Mouse (Mus musculus): ENCODE results near the gene Zfp709. TPM values are rescaled to one million over a fixed set of nuclear protein-coding genes. Genes with fewer than 3 reads are reported as not detected.
"Not testable (repeated sequence)": the region's sequence is repeated elsewhere in the genome, so short reads cannot be mapped to it uniquely, and the experiment has no call there.

The Zfp709 gene
- total RNA-seq, 2 experiments from 2014 or later = 11.6 to 14.6 TPM

- peak; percentile 78 to 89 for DNase-seq (ENCODE audit: low spot score in 2 of 2)
Observed at GRCm38 (mm10) chr8:71922567-71923401, 41.0 kb downstream of the Zfp709 start.

GRCm38 (mm10) chr8:71925791-71926190, 44.0 kb downstream of the Zfp709 start:
- no peak for DNase-seq (ENCODE audit: low spot score in 2 of 2)

- DNase-seq (ENCODE audit: low spot score in 2 of 2) = no peak
Observed at GRCm38 (mm10) chr8:71926551-71926950, 44.7 kb downstream of the Zfp709 start.

- no peak for DNase-seq (ENCODE audit: low spot score in 2 of 2)
Observed at GRCm38 (mm10) chr8:71927779-71928178, 46.0 kb downstream of the Zfp709 start.

- DNase-seq (ENCODE audit: low spot score in 2 of 2) = not testable (repeated sequence)
Observed at GRCm38 (mm10) chr8:71938037-71938436, 56.2 kb downstream of the Zfp709 start.

- DNase-seq (ENCODE audit: low spot score in 2 of 2) = no peak
Observed at GRCm38 (mm10) chr8:71940293-71941208, 58.7 kb downstream of the Zfp709 start.

GRCm38 (mm10) chr8:71941776-71942175, 60.0 kb downstream of the Zfp709 start:
- no peak for DNase-seq (ENCODE audit: low spot score in 2 of 2)

Other genes with a start within 250 kb of the Zfp709 start
- 10 to 100 TPM; 11.7 to 12.9 TPM for gene Unc13a, start 210.3 kb upstream of the Zfp709 start, total RNA-seq (2021)
- gene Jak3, start 205.7 kb upstream of the Zfp709 start, total RNA-seq (2021) = 10 to 100 TPM; 17.7 to 19.3 TPM
- 1 to 10 TPM; 6.8 to 8.5 TPM for gene Insl3, start 192.8 kb upstream of the Zfp709 start, total RNA-seq (2021)
- gene B3gnt3, start 180.2 kb upstream of the Zfp709 start, total RNA-seq (2021) = 1 to 10 TPM; 4.4 to 5.0 TPM
- gene Fcho1, start 156.3 kb upstream of the Zfp709 start, total RNA-seq (2021) = 1 to 10 TPM; 8.4 to 9.8 TPM
- gene Zfp882, start 26.6 kb downstream of the Zfp709 start, total RNA-seq (2021) = 1 to 10 TPM; 7.7 to 9.6 TPM
- 10 to 100 TPM; 32.4 to 37.2 TPM for gene Zfp617, start 26.6 kb downstream of the Zfp709 start, total RNA-seq (2021)
- gene Zfp961, start 69.0 kb downstream of the Zfp709 start, total RNA-seq (2021) = 10 to 100 TPM; 32.9 to 33.4 TPM
- 1 to 10 TPM; 1.5 to 1.7 TPM for gene Cyp4f18, start 127.6 kb downstream of the Zfp709 start, total RNA-seq (2021)
- gene Olfr372, start 159.2 kb downstream of the Zfp709 start, total RNA-seq (2021) = not detected
- under 1 TPM in 1 of 2 experiments, not detected in 1; 0.08 TPM for gene Olfr373, start 201.2 kb downstream of the Zfp709 start, total RNA-seq (2021)
- not detected for gene Olfr374, start 225.0 kb downstream of the Zfp709 start, total RNA-seq (2021)

Measured in adrenal gland, postnatal 4 days (tissue).